Mouse (Mus musculus) cerebellum, adult 2 months (tissue): ENCODE results near the gene Htr5a. TPM values are rescaled to one million over a fixed set of nuclear protein-coding genes. Genes with fewer than 3 reads are reported as not detected.

Experiments used
- DNase-seq, 2 experiments: peaks; one replicate each; pipeline ENCODE4 v3.0.0; 2021
- H3K27ac ChIP-seq: fragments of 200-500 bp; 2 replicates; pipeline ENCODE4 v1.5.1; 2012; ENCODE audit warnings: low read length, control low read depth, inconsistent platforms; ENCODE audit not compliant: insufficient read depth
- H3K27me3 ChIP-seq: fragments of 200-500 bp; 2 replicates; pipeline ENCODE4 v1.6.1; 2012; ENCODE audit warnings: inconsistent platforms, mild to moderate bottlenecking, low read length, moderate library complexity; ENCODE audit not compliant: control insufficient read depth, insufficient read depth
- H3K4me1 ChIP-seq: fragments of 200-500 bp; 2 replicates; pipeline ENCODE4 v1.6.1; 2011; ENCODE audit warnings: low read length; ENCODE audit not compliant: control insufficient read depth, insufficient read depth
- H3K4me3 ChIP-seq: fragments of 200-500 bp; replicated peaks from 2 replicates; pipeline ENCODE3; 2011; ENCODE audit warnings: mild to moderate bottlenecking, low read depth, low read length, control low read depth; ENCODE audit not compliant: insufficient read depth
- CTCF ChIP-seq: fragments of 200-500 bp; IDR thresholded peaks from 2 replicates; pipeline ENCODE4 v1.5.1; 2011; ENCODE audit warnings: low read depth, mild to moderate bottlenecking, control low read depth, low read length, moderate library complexity, borderline replicate concordance; ENCODE audit not compliant: insufficient read depth
- POLR2A ChIP-seq: fragments of 200-500 bp; IDR thresholded peaks from 2 replicates; pipeline ENCODE4 v1.6.1; 2011; ENCODE audit warnings: low read length, control low read depth, borderline replicate concordance; ENCODE audit not compliant: insufficient read depth
- WGBS: fragments of 180-500 bp; shearing (Covaris S2); methylation state at CpG from one replicate; pipeline ENCODE4 v1.1.7; 2018; 5-methylcytosine and 5-hydroxymethylcytosine counted together
- polyA plus RNA-seq: library from polyadenylated mRNA; depleted of rRNA; stranded (reverse); fragments of >200 nt; gene quantifications from 2 replicates; pipeline ENCODE4 v1.2.3, GENCODE M21; 2012

Htr5a gene
- polyA plus RNA-seq, 1 experiment = 3.6 TPM

DNA sequence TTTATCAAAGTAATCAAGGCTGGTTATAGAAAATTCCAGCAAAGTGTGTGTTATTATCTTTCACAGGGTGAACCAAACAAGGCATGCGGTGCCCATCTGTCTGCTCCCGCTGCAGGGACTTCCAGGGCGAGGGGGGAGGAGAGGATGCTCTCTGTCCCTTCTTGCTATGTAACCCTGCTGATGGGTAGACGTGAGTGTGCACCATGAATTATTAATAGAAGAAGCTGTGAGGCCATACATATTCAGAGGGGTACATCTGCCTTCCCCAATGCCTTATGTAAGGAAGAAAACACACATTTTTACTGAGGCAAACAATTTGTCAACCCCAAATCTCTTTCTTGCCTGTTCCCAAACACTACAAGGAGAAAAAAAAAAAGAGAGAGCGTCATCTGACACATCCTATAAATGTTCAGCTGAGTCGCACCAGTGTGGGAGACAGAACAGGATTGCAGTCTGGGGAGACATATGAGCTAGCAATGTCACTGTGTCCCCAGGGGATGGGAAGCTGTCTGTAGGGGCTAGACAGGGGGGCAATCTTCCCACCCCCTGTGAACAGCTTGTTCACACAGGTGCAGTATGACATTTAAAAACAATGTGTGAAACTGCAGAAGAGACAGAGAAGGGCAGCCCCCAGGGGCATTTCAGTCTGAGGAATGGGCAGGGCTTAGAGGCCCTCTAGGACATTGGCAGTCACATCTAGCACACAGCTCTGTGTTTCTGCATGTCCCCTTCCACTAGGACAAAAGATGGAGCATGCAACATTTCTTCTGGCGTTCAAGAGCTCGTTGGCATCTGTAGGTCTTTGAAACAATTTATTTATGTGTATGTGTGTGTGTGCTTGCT lies 31.5 kb downstream of the Htr5a start:
- TF ChIP-seq POLR2A = no peak
- TF ChIP-seq CTCF = no peak
- Histone ChIP-seq H3K27ac (no peak overlapping the region), H3K4me3 (no peak overlapping the region), H3K27me3 (no peaks in the 10 kb centered on the region), H3K4me1 (0 out of 2 replicates have a peak, but pooled peaks cover 5% of the 10 kb centered on the region)
- DNase-seq = peak; percentile 32 to 51
- WGBS = 23% methylated on average over 8 of the region's 8 CpGs

DNA sequence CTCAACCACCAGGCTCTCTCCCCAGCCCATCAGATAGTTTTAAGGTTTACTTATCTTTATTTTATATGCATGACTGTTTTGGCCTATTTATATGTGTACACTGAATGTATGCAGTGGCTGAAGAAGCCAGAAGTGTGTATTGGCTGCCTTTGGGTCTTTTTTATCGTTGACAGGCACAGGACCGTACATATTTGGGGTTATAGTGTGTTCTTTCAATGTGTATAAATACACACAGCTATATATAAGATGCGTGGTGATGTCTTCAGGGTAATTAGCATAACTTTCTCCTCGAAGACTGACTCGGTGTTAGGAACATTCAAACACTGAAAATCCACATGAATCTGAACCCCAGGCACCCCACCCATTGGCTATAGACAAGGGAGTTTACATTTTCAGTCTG lies 32.3 kb downstream of the Htr5a start:
- DNase-seq = no peak
- 86% methylated on average over 5 of the region's 5 CpGs for WGBS
- H3K4me1 ChIP-seq = 0 out of 2 replicates have a peak, but pooled peaks cover 5% of the 10 kb centered on the region
- H3K27ac ChIP-seq = no peak overlapping the region
- no peaks in the 10 kb centered on the region for H3K27me3 ChIP-seq
- no peak for TF ChIP-seq CTCF
- TF ChIP-seq POLR2A = no peak
- no peak overlapping the region for H3K4me3 ChIP-seq

DNA sequence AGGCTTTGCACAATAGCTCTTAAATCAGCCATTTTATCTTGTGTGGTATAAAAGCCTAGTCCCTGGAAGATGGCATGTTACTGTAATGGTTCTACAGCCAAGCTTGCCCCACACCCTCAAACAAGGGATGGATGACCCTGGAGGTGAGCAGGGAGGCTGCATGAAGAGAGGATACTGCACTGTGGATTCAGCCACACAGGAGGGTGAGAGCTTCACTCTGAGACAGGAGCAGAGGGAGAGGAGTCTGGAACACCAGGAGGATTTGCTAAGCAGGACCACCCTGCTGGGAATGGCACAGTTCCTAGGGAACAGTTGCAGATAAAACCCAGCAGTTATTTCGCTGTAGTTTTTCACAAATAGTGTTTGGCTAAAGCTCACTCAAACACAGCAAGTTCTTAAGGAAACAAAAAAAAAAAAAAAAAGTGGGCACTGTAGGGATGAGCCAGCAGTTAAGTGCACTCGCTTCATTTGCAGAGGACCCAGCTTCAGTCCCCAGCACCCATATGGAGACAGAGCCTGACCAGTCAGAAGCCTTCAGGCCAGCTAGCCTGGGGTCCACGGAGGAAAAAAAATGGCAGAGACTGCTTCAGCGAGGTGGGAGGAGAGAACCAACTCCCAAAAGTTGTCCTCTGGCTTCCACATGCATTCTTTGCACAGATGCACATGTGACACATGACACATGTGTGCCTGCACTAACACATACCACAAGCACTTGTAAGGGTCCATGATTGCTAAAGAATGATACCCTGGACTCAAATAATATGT lies 33.6 kb downstream of the Htr5a start:
- Histone ChIP-seq H3K27me3 (no peaks in the 10 kb centered on the region), H3K27ac (no peak overlapping the region), H3K4me3 (no peak overlapping the region), H3K4me1 (0 out of 2 replicates have a peak, but pooled peaks cover 5% of the 10 kb centered on the region)
- no peak for DNase-seq
- 54% methylated on average over 4 of the region's 4 CpGs for WGBS
- TF ChIP-seq POLR2A = no peak
- 0 out of 2 replicates have a peak, but pooled peaks have one; percentile 2 for TF ChIP-seq CTCF

DNA sequence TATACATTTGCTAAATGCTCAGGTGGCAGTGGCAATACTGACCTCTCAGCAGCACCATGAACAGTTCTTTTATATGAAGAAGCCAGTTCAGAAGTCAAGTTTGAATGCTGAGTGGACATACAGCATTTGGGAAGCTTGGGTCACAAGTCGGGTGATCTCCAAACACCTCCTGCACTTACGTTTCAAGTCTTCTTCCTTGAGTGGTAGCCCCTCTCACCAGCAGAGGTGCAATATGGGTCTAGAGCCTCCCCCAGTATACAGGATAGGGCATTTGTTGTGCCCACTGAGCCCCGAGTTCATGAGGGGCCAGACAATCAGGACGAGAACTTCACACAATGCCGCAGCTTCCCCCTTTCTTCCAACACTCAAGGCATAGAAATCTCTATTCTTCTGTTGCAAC lies 36.4 kb downstream of the Htr5a start:
- Histone ChIP-seq H3K27me3 (no peaks in the 10 kb centered on the region), H3K27ac (no peak overlapping the region), H3K4me3 (no peak overlapping the region), H3K4me1 (no peaks in the 10 kb centered on the region)
- no peak for DNase-seq
- TF ChIP-seq CTCF (no peak), POLR2A (no peak)
- WGBS = 88% methylated on average over 5 of the region's 5 CpGs

DNA sequence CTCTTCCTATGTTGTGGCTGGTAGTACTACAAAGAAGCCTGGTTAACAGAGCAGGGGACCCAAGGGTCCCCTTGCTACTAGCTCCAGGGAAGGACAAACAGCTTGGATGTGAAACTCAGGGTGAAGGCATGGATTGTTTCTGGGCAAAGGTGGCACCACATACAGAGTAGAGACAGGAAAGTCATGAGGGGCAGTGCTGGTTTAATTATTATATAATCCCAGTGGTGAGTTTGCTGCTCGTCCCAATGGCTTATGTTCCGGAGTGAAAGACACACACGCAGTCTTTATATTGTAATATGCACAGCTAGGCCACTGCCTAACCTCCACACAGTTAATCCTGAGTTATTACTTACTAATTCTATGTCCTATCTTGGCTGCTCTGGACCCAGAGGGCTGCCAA lies 37.8 kb downstream of the Htr5a start:
- TF ChIP-seq POLR2A (no peak), CTCF (no peak)
- Histone ChIP-seq H3K27me3 (no peaks in the 10 kb centered on the region), H3K4me3 (no peak overlapping the region), H3K27ac (no peak overlapping the region), H3K4me1 (no peaks in the 10 kb centered on the region)
- no peak for DNase-seq
- WGBS = 92% methylated on average over 3 of the region's 3 CpGs

DNA sequence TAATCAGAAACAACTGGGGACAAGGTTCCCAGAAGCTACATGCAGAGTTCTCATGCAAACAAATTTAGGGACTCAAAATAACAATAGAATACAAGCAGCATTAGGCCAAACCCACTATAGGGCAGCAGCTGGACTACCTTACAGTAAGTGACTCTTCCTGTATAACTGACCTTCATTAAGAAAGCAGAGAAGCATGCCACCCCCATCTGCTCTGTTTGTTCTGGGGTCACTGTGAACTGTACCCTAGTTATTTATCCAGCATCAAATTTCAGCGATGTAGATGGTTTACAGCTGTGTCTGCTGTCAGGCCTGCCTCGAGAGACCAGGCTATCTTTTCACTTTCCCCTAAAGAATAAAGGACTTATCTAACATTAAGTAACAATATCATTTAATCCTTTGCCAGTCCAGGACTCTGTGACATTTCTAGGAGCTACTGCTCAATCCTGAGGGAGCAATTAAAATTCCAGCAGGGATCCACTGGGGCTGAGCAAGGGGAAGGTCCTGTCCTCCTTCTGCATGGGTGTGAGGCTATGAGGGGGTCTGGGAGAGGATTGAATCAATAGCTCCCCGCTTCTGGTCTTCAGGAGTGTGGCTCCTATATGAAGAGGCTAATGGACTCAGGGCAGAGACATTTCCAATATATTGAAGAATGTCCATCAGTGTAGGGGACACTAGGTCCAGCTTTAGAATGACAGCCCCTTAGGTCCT lies 38.5 kb downstream of the Htr5a start:
- H3K4me1 ChIP-seq = no peaks in the 10 kb centered on the region
- no peak for DNase-seq
- no peaks in the 10 kb centered on the region for H3K27me3 ChIP-seq
- TF ChIP-seq POLR2A (no peak), CTCF (no peak)
- H3K4me3 ChIP-seq = no peak overlapping the region
- no peak overlapping the region for H3K27ac ChIP-seq
- 73% methylated on average over 3 of the region's 3 CpGs for WGBS

DNA sequence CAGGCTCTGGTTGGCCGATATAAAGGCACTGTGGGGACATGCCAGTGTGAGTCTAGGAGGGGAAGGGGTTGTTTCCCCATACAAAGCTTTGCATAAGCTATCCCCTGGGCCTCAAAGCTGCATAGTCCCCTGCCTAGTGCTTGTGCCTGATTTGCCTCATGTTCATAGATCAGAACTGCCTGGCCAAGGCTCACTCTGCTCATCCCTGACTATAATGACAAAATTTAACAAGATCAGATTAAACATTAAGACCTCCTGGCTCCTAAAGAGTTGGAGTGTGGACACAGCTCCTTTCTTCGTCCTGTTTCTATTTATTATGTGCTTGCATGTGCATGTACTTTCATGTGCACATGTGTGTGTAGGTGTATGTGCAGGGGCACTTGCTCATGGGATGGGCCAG lies 39.3 kb downstream of the Htr5a start:
- 79% methylated on average over 2 of the region's 2 CpGs for WGBS
- H3K27me3 ChIP-seq = no peaks in the 10 kb centered on the region
- no peak overlapping the region for H3K27ac ChIP-seq
- H3K4me3 ChIP-seq = no peak overlapping the region
- no peak for DNase-seq
- no peaks in the 10 kb centered on the region for H3K4me1 ChIP-seq
- TF ChIP-seq POLR2A (no peak), CTCF (no peak)
